Mouse (Mus musculus) MN1 (cell line): ENCODE results near the gene Vmn1r65.
A peak's percentile ranks its signal among the peaks of the same experiment; 100 is the strongest.
"Not testable (repeated sequence)": the region's sequence is repeated elsewhere in the genome, so short reads cannot be mapped to it uniquely, and the experiment has no call there.

Source experiments
- DNase-seq: peaks from one replicate; pipeline ENCODE4 v3.0.0-alpha.2; 2016; ENCODE audit warnings: low spot score

Vmn1r65 gene

GRCm38 (mm10) chr7:6010910-6011309 lies at the start of gene Vmn1r65:
Vmn1r65 (minus strand) TSS chr7:6011010.
- no peak for DNase-seq

- DNase-seq, result peak; percentile 83
These were observed 34.1 kb upstream of the Vmn1r65 start, which contains the start of gene Nlrp4c for GRCm38 (mm10) chr7:6044861-6045260. Nlrp4c (plus strand) TSS chr7:6045161.

DNA sequence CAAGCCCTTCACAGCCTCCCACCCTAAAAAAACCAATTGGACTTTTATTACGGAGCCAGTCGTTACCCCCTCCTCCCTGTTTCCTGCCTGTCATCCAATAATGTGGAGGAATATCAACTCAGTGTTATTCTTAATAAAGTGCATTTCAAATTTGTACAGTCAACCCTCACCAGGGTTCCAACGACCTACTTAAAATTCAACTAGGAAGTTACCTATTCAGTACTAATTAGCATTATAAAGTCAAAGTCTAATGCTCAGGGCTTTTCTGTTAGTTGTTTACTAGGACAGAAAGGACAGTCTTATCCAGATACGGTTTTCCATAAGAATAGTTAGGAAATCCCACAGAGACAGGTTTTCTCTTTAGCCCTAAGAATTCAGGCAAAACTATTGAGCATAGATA lies 28.4 kb downstream of the Vmn1r65 start:
- not testable (repeated sequence) for DNase-seq

DNA sequence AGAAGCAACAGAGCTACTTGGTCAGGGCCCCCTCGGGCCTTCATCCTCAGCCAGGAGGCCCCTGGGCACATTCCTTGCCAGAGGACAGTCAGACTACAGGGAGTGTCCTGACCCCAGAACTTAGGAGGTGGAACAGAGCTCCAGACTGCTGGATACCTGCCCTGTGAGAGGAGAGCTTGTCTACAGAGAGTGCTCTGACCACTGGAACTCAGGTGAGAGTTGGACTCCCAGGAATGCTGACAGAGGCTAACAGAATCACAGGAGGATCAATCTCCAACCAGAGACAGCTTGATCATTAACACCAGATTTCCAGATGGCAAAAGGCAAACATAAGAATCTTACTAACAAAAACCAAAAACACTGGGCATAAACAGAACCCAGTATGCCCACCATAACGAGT lies 38.3 kb downstream of the Vmn1r65 start:
- DNase-seq, result not testable (repeated sequence)
